Mouse (Mus musculus) retina, adult 2 months (tissue): ENCODE data around the gene Ergic3.

Experiments used
- DNase-seq: peaks from one replicate; pipeline ENCODE4 v3.0.0-alpha.2; 2012; ENCODE audit warnings: low read depth, low spot score

The Ergic3 gene

DNA sequence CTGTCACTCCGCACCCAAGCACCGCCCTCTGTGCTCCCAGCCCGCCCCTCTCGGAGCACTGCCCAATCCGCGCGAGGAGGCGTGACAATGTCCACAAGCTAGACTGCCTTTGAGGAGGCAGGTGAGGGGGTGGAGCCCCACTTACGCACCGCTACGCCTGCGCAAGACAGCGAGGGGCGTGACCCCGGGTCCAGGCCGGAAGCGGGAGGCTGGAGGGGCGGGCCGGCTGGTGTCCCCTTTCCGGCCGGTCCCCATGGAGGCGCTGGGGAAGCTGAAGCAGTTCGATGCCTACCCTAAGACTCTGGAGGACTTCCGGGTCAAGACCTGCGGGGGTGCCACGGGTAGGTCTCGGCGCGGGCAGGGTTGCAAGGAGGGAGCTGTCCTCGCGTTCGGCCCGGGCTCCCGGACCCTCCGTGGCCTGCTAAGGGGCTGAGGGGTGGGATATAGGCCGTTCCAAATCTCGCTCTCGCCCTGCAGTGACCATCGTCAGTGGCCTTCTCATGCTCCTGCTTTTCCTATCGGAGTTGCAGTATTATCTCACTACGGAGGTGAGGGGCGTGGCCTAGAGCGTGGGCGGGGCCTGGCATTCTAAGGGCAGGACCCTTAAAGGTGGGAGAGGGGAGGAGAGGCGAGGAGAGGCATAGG is at the start of gene Ergic3, which contains the start of gene 6430550D23Rik:
Ergic3 (plus strand) TSS at position 158 of the 645 bp plus-strand sequence.
6430550D23Rik (minus strand) TSS at position 90 of the 645 bp plus-strand sequence.
- peak; percentile 91 for DNase-seq

DNA sequence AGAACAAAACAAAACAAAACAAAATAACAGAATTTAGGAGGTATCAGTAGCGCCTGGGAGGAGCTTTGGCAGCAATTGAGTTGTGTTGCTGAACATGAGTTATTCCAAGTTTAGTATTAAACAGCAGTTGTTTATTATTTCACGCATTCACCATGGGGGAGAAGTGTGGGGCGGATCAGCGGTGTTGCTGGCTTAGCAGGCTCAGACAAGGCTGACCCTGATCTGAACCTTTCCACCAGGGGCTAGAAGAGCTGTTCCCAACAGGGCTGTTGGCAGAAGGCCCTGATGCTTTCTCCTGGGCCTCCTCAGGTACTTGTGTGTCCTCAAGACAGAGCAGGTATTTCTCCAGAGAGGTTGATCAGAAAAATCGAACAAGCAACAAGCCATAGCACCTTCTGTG is 47.9 kb upstream of the Ergic3 start:
- no peak for DNase-seq

DNA sequence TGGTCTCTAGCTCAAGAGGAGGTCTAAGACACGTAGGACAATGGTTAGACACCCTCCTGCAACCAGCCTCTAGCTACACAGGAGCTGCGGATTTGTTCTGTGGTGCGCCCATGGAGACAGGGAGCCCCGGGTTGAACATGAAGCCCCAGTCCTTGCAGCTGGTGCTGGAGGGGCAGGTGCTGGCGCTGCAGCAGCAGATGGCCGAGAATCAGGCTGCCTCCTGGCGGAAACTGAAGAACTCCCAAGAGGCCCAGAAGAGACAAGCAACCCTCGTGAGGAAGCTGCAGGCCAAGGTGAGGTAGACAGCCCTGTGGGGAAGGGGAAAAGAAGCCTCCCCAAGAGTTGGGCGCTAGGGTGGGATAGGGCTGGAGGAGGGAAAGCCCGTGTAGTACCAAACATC is 46.0 kb upstream of the Ergic3 start:
- no peak for DNase-seq

DNA sequence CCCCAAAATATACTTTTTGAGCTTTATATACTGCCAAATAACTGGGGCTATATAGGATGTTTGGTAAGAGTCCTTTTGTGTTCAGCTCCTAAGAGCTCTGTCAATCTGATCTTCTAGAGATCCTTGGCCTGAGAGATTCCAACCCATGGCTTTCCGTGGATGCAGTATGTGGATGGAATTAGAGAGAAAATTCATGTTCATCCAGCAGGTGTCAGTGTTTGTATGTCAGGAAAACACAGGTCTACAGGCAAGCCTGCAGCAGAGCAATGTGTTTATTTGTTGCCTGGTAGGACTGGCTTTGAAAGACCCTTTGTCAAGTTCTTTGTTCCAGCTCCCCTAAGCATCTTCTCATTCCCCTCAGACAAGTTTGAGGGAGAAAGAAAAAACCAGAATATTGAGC is 44.9 kb upstream of the Ergic3 start:
- peak; percentile 58 for DNase-seq

DNA sequence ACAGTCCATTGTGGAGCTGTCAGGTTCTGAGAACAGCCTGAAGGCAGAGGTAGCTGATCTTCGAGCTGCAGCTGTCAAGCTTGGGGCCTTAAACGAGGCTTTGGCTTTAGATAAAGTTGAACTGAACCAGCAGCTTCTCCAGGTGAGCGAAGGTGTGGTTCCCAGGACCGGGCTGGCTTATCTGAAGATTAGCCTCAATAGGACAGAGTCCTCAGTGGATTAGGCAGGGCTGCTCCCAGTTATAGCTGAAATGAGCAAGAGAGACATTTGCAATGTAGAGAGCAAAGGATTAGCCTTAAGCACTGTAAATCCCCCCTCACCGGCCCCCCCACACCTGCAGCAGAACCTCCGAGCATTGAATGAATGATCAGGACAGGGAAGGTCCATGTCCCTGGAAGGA is 34.5 kb upstream of the Ergic3 start:
- DNase-seq: peak; percentile 81

DNA sequence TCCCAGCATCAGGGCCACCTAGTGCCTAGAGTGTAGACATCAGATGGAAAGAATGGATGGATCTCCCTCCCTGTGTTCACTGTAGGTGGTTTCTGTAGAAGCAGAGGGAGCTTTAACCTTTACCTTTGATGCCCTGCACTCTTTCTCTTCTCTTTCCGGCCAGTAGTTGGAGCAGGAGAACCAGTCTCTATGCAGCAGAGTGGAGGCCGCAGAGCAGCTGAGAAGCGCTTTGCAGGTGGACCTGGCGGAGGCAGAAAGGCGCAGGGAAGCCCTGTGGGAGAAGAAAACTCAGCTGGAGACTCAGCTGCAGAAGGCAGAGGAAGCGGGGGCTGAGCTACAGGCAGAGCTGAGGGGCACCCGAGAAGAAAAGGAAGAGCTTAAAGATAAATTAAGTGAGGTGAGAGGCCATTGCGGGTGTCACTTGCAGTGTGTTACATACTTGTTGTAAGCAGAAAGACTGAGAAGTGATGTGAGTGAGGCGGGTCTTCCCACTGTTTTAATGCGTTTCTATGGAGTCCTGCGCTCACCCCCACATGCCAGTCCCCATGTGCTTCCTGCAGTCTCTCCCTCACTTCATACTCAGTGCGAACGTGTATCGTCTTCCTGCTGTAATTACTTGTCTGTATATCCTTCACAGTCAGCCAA is 33.6 kb upstream of the Ergic3 start:
- no peak for DNase-seq

DNA sequence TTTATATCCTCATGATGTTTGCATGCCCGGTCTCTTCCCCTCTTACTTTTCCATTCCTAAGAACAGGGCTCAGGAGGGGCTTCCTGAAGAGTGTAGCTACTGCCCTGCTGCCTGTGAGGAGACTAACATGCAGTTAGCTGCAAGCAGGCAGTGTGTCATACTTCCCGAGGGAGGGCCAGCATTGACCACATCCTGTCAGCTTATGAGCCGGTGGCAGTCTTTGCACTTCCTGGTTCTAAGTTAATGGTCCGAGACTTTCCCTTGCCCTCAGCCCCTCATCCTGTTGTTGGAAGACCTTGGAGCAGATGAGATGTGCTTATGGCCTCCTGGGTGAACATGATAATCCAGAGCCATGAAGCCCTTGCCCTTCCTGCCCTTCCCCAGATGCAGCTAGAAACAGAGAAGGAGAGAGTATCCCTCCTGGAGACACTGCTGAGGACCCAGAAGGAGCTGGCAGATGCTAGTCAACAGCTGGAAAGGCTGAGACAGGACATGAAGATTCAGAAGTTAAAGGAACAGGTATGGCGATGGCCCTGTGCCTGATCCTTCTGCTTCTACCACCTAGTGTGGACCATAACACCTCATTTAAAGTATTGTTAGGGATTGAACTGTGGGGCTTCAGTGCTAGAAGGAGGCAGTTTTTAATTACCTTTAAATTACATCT is 28.4 kb upstream of the Ergic3 start:
- no peak for DNase-seq

DNA sequence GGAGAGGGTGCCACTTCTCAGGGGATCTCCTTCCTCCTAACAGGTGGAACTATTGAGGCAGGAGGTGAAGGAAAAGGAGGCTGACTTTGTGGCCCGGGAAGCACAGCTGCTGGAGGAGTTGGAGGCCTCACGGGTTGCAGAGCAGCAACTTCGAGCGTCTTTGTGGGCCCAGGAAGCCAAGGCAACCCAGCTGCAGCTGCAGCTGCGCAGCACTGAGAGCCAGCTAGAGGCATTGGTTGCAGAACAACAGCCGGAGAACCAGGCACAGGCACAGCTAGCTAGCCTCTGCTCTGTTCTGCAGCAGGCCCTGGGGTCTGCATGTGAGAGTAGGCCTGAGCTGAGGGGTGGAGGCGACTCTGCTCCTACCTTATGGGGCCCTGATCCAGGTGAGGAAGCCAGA is 22.1 kb upstream of the Ergic3 start:
- no peak for DNase-seq

DNA sequence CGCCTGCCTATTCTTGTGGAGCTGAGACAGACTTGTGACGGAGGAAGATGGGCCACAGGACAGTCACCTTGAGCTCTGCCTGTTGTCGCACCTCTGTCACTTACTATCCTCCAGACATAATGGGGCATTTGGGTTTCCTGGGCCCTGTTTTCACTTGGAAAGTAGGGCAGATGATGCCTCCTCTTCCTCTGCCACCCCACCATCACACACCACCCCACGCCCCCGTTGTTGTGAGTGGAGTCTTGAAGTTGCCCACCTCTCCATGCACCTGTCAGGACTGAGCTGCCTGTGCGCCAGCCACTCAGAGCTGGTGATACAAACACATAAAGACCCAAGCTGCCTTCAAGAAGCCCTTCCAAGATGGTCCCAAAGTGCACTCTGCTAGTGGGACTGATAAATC is 20.7 kb upstream of the Ergic3 start:
- DNase-seq: no peak

DNA sequence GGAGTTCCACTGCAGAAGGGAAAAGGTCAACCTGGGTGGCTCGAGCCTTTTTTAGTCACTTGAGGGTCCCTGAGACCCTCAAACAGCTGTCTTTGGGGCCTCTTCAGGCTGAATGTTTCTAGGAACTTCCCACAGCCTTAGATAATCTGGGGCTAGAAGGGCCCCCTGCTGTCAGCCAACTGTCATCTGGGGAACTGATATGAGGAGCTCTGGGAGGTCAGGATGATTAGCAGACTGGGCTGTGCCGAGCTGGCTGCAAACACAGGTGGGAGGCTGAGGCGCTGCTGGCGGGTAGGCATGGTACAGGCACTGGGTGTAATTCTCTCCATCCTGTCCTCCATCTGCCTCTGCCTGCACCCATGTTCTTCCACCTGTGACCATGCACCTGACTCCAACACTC is 18.8 kb upstream of the Ergic3 start:
- DNase-seq: no peak

DNA sequence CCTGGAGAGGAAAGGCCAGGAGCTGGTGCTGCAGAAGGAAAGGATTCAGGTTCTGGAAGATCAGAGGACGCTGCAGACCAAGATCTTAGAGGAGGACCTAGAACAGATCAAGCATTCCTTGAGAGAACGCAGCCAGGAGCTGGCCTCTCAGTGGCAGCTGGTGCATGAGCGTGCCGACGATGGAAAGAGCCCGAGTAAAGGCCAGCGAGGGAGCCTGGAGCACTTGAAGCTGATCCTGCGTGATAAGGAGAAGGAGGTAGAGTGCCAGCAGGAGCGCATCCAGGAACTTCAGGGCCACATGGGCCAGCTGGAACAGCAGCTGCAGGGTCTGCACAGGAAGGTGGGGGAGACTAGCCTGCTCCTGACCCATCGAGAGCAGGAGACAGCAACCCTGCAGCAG is 16.7 kb upstream of the Ergic3 start:
- no peak for DNase-seq

DNA sequence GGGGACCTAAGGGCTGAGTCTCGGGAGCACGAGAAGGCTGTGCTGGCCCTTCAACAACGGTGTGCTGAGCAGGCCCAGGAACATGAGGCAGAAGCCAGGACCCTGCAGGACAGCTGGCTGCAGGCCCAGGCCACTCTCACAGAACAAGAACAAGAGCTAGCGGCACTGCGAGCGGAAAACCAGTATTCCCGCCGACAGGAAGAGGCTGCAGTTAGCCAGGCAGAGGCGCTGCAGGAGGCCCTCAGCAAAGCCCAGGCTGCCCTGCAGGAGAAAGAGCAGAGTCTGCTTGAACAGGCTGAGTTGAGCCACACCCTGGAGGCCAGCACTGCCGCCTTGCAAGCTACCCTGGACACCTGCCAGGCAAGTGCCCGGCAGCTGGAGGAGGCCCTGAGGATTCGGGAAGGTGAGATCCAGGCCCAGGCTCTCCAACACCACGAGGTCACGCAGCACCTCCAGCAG is 16.0 kb upstream of the Ergic3 start:
- no peak for DNase-seq

DNA sequence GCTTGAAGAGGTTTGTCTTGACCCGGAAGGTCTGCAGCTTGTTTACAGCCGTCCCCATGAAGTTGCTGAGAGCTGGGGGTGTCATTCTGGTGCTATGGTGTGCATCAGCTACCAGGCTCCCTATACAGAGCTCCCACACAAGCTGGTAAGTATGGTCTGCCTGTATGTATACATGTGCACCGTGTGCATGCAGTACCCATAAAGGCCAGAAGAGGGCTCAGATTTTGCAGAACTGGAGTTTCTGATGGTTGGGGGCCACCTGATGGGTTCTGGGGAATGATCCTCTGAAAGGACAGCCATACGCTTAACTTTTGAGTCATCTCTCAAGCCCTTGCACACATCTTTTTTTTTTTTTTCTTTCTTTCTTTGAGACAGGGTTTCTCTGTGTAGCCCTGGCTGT is 2.5 kb upstream of the Ergic3 start:
- DNase-seq: no peak

DNA sequence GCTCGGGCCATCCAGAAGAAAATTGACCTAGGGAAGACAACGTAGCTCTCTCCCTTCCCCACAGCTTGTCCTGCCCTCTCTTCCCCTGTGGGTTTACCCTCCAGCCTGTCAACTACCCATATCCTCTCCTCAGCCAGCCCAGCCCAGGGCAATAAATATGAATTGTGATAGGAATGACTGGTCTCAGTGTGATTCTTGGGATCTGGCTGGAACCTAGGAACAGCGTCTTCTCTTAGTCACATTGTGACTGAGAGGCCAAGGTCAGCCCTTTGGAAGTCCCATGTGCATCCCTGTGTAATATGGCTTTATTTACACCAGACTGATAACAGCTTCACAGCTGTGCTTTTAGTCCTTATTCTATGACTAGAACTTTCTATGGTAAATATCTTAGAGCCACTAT is 10.3 kb downstream of the Ergic3 start:
- DNase-seq: no peak

DNA sequence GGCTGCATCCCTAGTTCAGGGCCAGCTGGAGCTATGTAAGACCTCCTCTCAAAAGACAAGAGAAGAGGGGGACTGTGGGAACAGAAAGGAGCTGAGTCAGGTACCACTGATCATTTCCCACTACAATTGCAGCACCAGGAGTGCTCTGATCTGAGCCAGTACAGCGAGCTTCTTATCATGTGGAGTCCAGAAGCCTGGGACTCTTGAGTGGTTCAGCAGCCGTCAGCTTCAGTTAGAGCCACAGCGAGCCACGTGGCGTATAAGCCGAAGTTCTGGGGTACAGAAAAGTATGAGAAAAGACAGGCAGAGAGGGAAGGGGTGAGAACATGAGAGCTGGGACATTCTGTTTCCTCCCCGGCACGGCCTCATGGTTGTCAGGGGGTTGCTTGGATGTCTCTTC is 13.4 kb downstream of the Ergic3 start:
- DNase-seq: no peak

DNA sequence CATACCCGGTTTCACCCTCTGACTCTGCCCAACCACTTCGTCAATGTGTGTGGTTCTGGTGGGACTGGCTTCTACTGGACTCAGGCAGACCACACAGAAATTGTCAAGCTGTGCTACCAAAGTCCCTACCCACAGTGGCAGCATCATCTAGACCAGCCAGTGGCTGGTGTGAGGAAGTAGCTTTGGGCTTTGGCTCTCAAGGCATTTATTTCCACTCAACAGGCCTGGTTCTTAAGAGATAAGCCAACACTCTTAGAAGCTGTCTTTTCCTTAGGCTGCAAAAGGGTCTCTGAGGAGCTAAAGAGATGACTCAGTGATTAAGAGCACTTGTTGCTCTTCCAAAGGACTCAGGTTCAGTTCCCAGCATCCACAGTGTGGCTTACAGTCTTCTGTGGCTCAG is 13.9 kb downstream of the Ergic3 start:
- no peak for DNase-seq

DNA sequence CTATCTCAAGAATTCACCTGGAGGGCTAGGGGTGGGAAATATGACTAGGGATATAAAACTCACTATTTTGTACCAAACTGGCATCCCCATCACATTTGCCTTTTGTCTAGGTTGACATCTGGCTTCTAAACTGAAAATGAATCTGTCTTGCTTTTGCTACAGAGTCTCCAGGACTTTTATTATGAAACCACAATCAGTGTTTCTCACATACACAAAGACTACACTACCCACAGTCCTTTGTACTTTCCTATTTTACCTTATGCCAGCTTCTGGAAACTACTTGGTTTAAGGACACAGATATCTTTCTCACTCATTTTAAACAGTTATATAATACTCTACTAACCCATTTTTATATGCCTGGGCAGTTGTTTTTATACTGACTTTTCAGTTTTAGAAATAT is 17.6 kb downstream of the Ergic3 start:
- DNase-seq: no peak

DNA sequence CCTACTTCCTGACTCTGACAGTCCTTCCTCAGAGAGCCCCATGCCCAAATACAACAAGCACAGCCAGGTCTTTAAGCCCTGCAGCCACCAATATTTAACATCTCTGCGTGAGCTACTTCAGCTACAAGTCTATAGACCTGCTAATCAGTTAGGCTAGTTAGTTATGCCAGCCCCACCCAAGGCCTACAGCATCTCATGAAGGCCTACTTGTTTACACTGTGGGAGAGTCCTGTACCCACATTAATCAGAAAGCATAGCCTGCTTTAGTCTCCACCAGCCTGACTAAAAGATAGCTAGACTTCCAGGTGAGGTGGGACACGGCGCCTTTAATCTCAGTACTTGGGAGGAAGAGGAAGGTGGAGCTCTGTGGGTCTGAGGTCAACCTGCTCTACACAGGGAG is 31.5 kb downstream of the Ergic3 start:
- DNase-seq: no peak

DNA sequence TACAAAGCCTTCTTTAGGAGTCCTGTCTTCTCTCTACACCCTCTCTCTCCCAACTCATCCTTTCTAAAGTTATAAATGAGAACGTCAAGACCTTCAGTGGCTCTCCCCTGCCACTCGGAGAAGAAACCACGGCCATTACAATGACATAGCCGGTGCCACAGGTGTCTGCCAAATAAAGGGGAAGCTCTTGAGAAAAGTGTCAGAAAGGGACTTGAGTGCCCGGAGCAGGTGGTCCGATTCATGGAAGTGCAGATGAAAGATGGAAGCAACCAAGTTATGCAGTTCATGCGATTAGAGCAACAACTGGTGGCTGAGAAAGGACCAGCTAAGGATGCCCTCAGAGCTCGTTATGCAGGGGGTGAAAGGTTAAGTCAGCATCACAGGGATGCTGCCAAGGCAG is 35.1 kb downstream of the Ergic3 start:
- DNase-seq: no peak

DNA sequence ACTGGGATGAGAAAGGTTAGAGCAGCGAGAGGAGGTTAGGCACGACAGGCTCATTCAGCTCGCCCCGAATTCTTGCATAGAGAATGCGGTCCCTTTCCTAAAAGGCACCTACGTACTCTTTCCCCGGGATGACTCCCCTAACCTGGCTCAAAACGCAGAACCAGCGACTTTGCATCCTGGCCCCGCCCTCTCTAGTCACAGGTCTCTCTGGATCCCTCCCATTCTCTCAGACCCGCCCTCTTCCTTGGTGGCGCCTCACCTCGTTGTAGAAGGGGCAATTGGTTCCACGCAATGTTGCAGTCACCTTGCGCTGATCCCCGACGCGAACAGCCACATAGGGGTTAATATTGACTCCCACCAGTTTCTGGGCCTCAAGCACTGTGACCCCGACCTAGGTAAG is 40.1 kb downstream of the Ergic3 start:
- DNase-seq: no peak

DNA sequence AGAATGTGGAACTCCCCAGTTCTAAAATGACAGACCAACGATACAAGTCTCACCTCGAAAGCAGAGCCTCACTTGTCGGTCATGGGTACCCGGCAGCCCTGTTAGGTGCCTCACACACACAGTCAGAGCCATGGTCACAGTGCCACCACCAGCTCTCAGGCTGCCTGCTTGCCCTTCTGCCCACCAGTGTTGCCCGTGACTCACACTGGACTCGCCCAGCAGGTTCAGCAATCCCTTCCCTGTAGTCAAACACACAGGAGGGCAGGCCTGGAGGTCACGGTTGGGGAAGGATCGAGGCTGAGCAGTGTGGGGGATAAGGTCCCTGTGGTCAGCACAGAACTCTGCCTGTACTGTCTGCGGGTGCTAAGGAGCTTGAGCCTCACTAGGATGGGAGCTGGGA is 45.0 kb downstream of the Ergic3 start, which contains the start of gene Fer1l4:
Fer1l4 (minus strand) TSS at position 132 of the 400 bp plus-strand sequence.
- no peak for DNase-seq

DNA sequence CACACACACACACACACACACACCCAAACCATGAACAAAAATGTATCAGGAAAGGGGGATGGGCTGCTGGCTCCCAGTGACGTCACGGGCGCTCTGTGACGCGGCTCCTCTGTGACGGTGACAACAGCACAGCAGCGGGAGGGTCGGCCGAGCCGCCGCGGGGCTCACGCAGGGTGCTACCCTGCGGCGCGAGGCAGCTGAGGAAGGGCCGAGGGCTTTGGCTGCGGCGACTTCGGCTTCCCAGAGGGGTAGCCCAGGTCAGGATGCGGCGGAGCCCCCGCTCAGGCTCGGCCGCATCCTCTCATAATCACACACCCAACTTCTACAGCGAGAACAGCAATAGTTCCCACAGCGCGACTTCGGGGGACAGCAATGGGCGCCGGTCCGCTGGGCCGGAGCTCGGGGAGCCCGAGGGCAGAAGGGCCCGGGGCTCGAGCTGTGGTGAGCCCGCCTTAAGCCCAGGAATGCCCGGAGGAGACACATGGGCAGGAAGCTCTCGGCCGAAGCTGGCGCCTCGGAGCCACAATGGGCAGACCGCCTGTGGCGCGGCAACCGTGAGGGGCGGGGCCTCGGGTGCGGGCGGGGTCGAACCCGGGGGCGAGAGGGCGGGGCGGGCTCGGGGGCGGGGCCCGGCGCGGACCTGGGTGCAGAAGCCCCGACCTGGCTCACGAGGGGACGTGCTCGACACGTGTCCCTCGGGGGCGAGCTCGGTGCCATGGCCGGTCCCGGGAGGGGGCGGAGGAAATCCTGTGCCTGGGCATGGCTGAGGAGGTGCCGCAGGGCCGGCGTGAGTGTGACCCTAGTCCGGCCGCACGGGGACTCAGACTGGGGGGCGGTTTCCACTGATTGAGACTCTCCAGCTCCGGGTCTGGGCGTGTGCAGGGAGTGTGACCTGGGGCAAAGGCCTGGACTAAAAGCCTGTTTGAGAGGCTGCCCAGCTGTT is 57.5 kb downstream of the Ergic3 start, which contains the start of gene Spag4:
Spag4 (plus strand) TSS at position 77 of the 943 bp plus-strand sequence.
- DNase-seq: peak; percentile 36
